Mouse (Mus musculus) bone marrow, adult 2 months (tissue): ENCODE results near the gene Fbln1.

ENCODE experiments used
- CTCF ChIP-seq: fragments of 200-500 bp; IDR thresholded peaks from 2 replicates; pipeline ENCODE4 v1.5.1; 2011; ENCODE audit warnings: low read length, control low read depth; ENCODE audit not compliant: control insufficient read depth, insufficient read depth
- POLR2A ChIP-seq: fragments of 200-500 bp; IDR thresholded peaks from 2 replicates; pipeline ENCODE4 v1.6.1; 2011; ENCODE audit warnings: low read depth, mild to moderate bottlenecking, control low read depth, low read length, borderline replicate concordance; ENCODE audit not compliant: control insufficient read depth

- TF ChIP-seq POLR2A = no peak
- TF ChIP-seq CTCF = no peak
Measured at GRCm38 (mm10) chr15:85248311-85248710, 42.6 kb downstream of the Fbln1 start.
